Mouse (Mus musculus) B cell, adult 2 months (primary cell): ENCODE measurements around the gene Fam213b.
A peak's percentile ranks its signal among the peaks of the same experiment; 100 is the strongest.

Source experiments
- DNase-seq, 2 experiments: peaks; one replicate each; pipeline ENCODE4 v3.0.0; 2022

The Fam213b gene

DNA sequence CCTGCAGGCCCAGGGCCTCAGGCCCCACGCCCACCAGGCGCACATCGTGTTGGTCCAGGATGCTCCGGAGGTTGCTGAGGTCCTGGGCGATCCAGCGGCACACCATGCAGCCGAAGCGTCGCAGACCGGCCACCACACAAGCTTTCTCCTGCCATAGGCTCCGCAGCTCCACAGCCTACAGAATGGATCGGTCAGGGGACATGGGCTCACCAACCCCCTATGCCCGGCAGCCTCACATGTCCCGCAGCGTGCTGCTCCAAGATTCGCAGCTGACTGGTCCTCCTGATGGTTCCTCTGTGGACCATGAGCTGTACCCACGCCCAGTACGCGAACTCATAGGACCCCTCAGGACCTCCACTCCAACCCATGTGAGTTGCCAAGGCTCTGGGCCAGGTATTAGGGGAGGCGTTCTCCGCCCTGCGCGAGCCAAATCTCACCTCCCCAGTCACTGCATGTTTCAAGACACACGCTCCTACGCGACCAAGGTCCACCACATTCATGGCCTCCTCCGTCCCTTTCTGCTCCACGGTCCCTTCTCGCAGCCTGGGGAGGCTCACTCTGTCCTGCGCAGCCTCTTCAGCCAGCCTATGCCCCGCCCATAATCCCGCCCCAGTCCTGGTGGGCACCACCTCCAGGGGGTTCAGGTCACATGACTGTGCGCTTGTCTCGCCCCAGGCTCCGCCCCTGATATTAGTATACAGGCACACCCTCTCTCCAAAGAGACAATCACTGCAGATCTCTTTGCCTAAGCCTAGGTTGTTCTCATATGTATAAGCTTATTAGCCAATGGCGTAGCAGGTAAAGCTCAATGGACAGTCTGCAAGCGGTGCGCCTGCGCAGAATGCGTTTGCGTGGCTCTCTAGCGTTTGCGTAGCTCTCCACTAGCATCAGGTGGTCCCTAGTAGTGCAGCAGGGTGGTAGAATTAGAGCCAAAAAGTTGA lies at the start of gene Fam213b:
TSS of gene Fam213b (minus strand) at position 630 of the 941 bp plus-strand sequence.
- peak; percentile 81 to 85 for DNase-seq

DNA sequence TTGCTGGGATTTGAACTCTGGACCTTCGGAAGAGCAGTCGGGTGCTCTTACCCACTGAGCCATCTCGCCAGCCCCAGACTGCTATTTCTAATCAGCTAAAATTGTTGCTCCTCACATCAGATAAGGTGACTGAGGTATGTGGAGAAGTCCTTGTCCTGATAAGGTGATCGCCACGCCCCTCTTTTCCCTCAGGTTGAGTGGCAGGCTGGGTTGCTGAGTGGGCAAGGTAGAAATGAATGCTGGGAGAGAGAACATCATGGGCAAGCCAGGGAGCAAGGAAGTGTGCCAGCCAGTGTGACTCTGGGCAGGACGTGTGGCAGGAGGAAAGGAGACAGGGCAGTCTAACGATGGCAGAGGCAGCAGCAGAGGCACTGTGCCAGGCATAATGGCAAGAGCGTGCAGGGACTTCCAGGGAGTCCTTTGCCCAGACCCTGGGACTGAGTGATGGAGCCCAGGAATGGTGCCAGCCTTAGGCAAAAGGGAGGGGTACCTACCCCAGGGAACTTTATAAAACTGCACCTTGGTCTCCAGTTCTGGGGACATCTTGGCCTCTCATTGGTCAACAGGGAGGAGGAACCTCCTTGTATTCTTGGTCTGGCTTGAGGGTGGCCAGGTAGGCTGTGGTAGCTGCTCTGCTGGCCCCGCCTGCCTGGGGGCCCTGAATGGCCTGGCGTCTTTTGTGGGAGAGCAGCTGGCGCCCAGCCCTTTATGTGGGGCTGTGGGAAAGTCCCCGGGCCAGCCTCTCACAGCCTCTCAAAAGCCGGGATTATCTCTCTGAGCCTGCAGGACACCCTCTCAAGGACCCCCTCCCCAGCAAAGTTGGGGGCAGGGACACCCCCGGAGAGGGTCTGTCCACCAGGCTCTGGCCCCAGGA lies 49.4 kb upstream of the Fam213b start:
- no peak for DNase-seq

DNA sequence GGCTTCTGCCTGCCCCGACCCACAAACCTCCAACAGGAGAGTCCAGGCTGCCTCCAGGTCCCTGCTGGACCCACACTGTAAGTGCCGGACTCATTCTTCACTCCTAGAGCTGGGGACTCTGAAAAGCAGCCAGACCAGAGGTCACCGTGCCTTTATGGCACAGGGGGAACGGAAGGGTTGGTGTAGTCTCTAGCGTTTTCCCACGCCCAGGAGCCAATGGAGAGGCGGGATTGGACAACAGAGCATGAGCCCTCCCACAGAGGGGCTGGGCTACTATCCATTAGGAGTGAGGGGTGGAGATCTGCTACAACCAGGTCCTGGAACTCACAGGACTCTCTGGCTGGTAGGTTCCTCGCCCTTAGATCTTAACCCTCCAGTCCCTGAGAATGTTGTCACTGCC lies 47.4 kb upstream of the Fam213b start:
- DNase-seq = no peak

DNA sequence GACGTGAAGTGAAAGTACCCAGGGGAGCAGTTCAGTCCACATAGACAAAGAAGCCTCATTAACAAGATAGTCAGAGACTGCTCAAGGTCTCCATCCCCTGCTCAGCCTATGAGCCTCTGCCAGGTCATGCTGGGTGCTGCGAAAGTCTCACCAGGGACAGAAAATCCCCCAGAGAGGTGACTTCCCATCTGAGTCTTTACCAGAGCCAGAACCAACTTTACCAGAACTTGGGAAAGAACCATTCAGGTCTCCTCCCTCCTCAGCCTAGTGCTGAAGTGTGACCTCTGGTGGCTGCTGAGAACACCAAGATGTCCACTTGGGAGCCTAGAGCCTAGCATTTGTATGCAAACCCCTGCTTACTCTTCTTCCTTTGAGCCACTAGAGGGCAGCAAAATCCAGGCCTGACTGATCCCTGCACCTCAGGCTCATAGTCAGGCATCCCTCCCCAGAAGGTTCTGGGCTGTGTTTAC lies 45.2 kb upstream of the Fam213b start:
- peak; percentile 76 to 77 for DNase-seq

DNA sequence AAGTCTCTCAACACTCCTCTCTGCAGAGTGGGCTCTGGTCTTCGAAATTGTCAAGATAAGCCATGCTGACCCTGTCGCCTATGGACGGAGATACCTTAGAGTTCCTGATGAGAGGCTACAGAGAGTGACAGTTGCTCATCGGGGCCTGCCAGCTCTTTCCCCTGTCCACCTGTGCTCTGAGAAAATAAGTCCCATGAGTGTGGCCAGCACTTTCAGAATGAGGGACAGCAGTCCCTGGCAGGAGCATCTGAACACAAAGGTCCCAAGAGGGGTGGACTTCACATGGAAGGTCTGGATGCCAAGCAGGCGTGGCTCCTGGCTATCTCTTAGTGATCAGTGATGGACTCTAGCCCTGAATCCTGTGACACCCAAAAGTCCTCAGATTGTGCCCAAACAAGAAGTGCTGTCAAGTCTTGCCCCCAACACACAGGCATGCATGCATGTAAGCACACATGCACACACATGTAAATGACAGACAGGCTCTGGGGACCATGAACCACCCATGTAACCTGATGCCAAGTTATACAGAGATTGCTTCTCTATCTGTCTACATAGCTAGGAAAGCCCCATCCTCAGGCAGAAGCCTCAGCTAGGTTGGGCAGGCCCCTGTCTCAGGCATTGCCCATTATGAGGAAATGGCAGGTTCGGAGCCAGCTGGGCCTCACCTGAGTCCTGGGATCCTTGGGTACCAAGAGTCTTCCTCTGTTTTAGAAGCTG lies 44.5 kb upstream of the Fam213b start:
- no peak for DNase-seq

DNA sequence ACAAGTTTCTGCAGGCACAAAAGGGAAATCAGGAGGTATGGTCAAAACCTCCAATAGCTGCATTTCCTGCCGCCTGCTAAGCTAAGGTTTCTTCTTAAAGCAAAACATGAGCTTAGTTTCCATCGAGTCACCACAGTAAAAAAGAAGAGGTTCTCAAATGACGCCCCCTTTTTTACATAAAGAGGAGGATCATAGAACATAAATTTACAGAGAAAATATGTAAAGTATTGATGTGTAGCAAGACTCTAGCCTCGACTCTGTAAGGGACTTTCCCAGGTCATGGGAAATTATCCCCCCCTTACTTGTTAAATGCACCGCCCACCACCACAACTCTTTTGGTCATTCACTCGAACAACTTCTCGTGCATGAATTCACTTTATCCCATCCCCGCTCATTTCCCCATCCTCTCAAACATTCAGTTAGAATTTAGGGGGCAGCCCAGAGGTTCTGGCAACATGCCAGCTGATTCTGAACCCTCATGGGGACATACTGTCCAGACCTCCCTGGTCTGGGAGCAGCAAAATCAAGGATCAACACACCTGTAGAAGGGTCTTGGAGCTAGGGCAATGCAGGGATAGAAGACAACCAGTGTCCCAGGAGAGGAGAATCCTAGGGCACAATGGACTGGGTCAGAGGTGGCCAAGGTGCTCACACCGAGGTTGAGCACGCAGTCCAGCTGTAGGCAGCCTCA lies 43.8 kb upstream of the Fam213b start:
- DNase-seq = peak in 1 of 2 experiments; percentile 36

DNA sequence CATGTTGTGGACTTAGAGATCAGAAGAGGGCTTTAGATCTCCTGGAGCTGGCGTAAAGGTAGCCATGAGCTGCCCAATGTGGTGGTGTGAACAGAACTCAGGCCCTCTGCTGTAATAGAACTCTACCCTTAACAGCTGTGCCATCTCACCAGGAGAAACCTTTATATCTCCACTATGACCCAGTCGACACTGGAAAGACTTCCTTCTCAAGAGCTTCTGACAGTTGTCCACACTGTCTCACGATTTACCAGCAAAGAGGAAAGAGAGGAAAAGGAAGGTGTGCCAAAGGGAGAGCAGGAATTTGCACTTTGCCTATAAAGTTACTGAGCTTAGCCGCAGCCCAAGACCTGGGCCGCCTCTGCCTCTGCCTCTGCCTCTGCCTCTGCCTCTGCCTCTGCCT lies 42.9 kb upstream of the Fam213b start:
- no peak for DNase-seq

DNA sequence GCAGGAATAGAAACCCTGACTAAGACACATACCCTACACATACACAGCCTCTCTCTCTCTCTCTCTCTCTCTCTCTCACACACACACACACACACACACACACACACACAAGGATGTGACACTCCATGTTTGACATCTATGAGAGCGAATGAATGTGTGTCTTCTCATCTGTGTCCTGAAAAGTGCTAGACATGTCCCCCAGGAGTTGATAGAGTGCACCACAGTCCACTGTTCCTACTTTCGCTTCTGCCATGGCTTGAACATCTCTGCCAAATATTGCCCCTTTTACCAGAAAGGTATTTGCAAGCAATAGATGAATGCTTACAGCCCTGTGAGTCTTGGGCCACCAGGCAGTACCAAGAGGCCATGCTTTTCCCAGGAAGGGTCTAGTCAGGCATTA lies 41.2 kb upstream of the Fam213b start:
- DNase-seq = peak; percentile 45 to 50

DNA sequence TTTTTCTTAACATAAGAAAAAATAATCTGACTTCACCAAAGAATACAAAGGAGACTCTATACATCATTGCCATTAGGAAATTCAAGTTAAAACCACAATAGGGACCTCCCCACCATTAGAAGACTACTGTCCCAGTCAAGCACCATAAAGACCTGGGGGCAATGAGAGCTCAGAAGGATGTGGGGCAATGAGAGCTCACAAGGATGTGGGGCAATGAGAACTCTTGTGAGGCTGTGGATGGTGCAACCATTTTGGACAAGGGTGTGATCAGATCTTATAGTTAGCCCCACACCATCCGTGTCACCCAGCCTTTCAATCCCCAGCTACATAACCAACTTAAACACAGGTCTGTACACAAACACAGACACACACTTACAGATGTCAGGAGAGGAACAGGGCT lies 38.8 kb upstream of the Fam213b start:
- DNase-seq = no peak

DNA sequence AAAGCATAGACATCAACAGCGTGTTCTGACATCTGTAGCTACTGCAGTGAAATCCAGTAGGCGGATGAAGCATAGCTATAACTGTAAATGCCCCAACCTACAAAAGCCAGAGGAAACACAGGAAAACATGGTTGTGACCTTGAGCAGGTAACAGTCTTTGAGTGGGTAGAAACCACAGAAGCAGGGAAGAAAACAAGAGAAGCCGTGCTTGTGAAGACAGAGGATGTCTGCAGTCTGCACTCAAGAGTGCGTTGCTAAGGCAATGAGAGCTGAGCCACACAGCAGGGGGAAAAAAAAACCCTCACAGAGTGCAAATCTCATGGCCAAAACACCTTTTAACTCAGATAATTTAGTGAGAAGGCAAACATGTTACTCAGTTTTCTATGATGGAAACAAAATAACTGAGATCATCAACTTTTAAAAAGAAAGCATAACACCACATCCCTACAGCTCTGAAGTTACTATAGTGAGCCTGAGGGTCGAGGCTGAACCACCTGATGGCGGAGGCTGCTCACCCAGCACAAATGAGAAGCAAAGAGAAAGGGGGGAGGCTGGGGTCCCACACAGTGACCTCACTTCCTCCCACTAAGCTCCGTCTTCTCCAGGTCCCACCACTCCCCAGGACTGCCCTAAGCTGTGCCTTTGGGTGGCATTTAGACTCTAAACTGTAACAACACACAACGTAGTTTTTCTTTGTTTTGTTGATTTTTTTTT lies 37.8 kb upstream of the Fam213b start:
- no peak for DNase-seq

DNA sequence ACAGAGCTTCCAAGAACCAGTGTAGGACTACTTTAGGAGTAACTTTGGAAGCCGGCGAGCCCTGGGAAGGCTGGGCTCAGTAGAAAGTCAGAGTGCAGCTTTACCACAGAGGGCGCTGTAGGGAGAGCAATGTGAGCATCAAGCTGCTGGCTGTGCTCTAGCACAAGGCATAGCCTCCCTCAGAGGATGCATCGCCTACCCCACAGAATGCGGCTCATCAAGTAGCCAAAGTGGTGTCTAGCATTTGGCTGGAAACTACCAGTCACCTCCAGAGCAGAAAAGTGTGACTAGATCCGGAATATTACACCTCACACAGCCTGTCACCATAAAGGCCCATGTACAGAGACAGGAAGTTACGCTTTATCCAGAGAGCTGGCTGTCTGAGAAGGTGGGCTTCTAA lies 36.9 kb upstream of the Fam213b start:
- no peak for DNase-seq

DNA sequence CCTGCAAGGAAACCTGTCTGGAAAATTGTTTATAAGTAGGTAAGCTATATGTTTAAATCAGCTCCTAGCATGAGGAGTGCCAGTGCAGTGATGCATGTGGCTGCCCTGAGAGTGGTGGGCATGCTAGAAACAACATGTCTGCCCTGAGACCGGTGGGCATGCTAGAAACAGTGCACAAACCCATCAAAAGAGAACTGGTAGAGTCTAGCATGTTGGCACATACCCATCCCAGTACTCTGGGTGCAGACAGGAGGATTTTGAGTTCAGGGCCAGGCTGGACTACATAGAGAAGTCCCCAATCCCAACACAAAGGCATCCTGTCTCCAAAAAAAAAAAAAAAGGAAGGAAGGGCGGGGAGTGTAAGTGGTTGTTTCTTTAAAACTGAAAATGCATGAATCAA lies 35.9 kb upstream of the Fam213b start:
- no peak for DNase-seq

DNA sequence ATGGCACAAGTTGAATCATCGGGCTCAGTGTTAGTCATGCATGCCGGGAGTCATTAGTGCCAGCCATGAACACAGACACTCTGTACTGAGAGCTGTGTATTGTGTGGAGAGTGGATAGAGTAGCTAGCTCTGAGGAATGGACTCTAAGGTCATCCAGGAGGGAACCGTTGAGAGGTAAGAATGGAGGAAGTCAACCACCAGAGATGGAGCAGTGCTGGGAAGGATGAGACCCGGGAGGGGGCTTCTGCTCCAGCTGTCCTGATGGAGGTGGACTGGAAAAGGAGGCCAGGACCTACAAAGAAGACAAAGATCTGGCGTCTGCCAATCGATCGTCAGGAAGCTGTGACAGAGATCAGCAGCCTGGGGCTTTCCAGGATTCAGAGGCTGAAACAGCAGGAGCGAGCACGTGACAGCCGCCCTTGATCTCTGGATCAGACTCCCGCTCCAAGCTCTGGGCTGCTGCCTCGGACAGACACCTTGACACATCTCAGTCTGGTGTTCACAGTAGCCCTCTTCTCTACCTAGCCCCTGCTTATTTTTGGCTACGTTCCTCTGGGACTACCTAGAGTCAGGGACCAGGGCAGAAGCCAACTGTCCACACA lies 34.5 kb upstream of the Fam213b start:
- no peak for DNase-seq

DNA sequence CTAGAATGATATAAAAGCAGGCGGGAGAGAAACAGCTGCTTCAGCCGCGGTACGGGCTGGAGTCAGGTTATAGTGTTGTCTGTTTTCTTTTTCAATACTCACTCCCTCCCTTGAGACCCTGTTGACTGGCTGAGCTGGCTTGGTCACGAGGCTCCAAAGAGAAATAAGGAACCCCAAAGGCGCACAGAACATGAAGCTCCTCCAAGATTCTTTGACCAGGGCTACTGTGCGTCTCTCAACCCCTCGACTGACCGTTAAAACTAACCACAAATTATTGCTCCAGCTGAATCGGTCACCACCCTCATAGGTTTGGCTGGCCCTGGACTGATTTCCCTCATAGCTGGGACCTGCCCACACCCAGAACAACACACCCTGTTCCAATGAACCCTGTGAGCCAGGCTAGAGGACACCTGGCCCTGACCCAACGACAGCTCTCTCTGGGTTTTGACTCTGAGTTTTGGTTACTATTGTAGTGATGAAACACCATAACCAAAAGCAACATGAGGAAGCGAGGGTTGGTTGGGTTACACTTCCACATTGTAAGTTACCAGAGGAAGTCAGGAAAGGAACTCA lies 30.2 kb upstream of the Fam213b start:
- DNase-seq = peak; percentile 50 to 54

DNA sequence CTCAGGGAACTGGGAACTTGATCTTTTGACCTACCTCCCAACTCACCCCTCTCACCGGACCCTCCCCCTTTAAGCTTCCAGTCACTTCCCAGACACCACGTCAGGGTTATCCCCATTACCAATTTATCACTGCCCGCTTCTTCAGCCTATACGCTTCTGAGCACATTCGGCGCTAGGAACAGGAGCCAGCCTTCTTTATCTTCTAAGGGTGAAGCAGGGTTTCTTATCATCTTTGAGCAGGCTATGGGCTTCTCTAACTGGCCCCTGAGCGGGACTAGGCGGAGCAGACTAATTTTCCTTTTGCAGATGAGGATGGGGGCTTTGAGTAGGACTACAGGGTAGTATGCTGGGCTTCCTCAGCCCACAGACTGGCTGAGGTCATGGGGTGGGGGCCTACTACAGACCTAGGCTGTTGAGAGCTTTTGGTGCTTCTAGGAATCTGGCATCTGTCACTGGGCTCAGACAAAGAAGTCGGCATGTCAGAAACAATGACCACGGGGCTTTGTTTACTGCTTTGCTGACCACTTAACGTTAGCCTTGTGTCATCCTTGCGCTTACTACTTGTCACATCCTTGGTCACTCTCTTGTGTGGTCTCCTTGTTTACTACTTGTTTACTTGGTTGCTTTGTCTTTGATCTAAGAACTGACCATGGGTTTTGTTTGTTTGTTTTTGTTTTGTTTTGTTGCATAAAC lies 29.6 kb upstream of the Fam213b start, which contains the start of gene Tnfrsf14:
TSS of gene Tnfrsf14 (minus strand) at position 169 of the 693 bp plus-strand sequence.
- DNase-seq = peak in 1 of 2 experiments; percentile 13

DNA sequence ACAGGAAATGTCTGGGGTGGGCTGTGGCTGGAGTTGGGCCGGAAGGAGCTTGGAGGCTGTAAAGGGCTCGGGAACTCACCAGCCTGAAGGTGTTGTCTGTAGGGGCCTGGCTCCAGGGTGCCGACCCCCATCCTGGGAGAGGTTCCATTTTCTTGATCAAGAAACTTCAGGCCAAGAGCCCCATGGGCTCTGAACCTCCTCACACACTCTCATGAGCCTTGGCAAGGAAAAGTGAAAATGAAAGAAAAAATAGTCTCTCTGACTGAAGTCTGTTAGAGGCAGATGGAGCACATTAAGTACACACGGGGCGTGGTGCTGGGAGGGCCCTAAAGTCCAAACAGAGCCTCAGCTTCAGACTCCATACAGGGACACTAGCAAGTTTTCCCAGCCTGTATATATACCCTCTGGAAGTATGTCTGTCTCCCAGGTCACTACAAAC lies 29.0 kb upstream of the Fam213b start:
- DNase-seq = peak; percentile 58 to 59

DNA sequence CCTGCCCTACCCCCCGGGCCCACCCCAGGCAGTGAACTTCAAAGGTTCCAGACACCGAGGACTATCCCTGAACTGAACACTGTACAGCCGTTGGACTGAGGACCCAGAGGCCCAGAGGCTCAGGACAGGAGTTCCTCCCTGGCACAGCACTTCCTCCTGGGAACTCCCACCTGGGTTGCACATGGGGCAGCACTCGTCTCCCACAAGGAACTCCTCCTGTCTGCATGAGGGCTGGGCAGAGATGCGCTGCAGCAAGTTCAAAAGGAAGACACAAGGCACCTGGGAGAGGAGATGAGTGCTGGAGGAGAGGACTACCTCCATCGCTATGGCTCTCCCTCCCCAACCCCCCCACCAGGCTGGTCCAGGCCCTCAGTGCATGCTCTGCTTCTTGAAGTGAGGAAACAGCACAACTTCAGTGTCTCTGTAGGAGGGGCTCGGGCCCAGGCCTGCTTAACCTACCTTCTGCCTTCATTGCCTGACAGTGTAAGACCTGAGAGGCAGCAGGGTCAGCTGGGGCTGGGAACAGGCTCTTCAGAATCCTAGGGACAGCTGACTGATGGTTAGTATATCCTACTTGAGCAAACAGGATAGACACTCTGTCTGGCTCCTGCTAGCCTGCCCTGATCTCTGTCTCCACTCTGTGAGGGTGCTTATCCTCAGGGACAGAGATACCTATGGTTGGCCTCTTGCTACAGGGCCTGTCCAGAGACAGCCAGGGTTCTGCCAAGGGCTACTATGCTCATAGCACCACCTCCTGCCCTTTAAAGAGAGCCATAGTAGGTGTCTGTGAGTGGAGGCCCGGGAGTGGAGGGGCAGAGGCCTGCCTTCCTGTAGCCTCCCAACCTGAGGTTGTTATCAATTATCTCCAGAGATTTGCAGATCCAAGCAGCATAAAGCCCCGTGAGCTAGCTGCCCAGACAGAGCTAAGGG lies 28.3 kb upstream of the Fam213b start:
- peak in 1 of 2 experiments; percentile 21 for DNase-seq

DNA sequence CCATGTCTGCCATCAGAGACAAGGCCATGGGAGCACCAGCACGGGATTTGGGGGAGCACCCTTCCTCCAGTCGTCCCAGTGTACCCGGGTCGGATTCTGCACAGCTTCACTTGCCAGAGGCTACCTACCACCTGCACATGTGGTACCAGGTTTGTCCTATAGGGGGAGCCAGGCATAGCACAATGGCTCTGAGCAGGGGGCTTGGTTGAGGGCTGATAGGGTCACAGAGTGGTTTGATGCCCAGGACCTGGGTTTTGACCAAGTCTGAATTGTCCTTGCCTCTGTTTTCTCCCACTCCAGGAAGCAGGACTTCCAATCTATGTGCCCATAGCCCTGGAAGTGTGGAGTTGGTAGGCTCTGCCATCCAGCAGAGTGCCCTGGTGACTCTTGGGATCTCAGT lies 26.5 kb upstream of the Fam213b start:
- peak; percentile 80 to 82 for DNase-seq

DNA sequence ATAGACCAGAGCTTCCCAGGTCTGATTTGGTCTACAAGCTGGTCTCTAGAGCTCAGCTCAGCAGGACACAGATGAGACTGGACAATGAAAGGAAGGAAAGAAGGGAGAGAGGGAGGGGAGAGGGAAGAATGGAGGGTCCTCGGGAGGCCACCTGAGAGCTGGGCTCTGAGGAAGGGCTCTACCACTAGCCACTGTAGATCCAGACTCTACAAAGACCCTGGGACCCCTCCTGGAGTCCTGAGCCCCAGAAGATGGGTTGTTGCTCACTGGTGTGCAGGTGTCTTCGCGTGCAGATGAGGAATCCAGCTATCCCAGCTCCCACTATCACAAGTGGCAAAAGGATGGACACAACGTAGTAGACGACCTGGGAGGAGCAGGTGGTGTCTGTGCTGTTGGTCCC lies 24.0 kb upstream of the Fam213b start:
- no peak for DNase-seq
